Mouse (Mus musculus) embryonic fibroblast, embryonic 13.5 days (primary cell): Measurements from ENCODE around the gene Grhl3.

Experiments
- CTCF ChIP-seq: IDR thresholded peaks from 2 replicates; pipeline ENCODE4 v1.5.1; 2011; ENCODE audit warnings: mild to moderate bottlenecking, control low read depth, low read length, moderate library complexity, borderline replicate concordance; ENCODE audit not compliant: insufficient read depth
- POLR2A ChIP-seq: IDR thresholded peaks from 2 replicates; pipeline ENCODE4 v1.6.1; 2011; ENCODE audit warnings: low read depth, mild to moderate bottlenecking, control low read depth, low read length, moderate library complexity

GRCm38 (mm10) chr4:135549323-135549722, 24.1 kb downstream of the Grhl3 start:
- TF ChIP-seq CTCF (no peak), POLR2A (no peak)
